Mouse (Mus musculus) heart, postnatal 36 days (tissue): Measurements from ENCODE around the gene Olfr770. TPM values are rescaled to one million over a fixed set of nuclear protein-coding genes. Genes with fewer than 3 reads are reported as not detected.
"Not testable (repeated sequence)": the region's sequence is repeated elsewhere in the genome, so short reads cannot be mapped to it uniquely, and the experiment has no call there.

ENCODE experiments used
- DNase-seq, 2 experiments: peaks; one replicate each; pipeline ENCODE4 v3.0.0; 2021 to 2022
- intact Hi-C: fragments of 180-260 bp; cut with DNase I; formaldehyde crosslinking; loops from one replicate; pipeline ENCODE4 v1.15.1; 2025
- total RNA-seq, 2 experiments: library from RNA; stranded (reverse); gene quantifications; 2 replicates each; pipeline ENCODE4 v1.2.3; 2021

The Olfr770 gene
- not detected for total RNA-seq

DNA sequence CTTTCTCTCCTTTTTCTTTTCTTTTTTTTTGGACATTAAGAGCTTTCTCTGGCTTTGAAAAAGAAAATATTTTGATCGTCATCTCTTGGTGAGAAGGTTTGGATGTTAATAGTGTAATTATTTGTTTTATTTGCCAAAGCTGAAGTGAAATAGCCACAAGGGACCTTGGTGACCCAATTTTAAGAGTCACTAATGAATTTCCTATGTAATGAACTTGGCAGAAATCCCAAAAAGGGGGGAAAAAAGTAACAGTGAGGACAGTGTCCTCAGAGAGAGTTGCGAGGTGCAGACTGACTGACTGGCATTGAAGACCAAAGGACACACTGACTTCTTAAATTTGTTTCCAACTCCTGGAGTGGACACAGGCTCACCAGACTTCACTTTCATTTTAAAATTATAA, at the start of gene Olfr770:
Gene Olfr770, minus strand, starts transcription at position 101 of the 400 bp plus-strand sequence.
- intact Hi-C loops = no loop called here

GRCm38 (mm10) chr10:129187319-129187718, 48.5 kb upstream of the Olfr770 start, which contains the start of gene Olfr773:
Gene Olfr773 (minus strand): TSS chr10:129187419.
- DNase-seq, intact Hi-C loops: not testable (repeated sequence)

More for the DNA sequence above, at the start of gene Olfr770:
- DNase-seq = no peak

GRCm38 (mm10) chr10:129177821-129178220, 39.0 kb upstream of the Olfr770 start, which contains the start of gene Olfr772:
Gene Olfr772 (minus strand): TSS chr10:129177921.
- DNase-seq, intact Hi-C loops: not testable (repeated sequence)

GRCm38 (mm10) chr10:129164651-129165050, 25.9 kb upstream of the Olfr770 start, which contains the start of gene Olfr771:
Gene Olfr771 (minus strand): TSS chr10:129164751.
- no peak for DNase-seq
- intact Hi-C loops = no loop called here

GRCm38 (mm10) chr10:129117761-129118160, 21.0 kb downstream of the Olfr770 start, which contains the start of gene Olfr769:
Gene Olfr769 (minus strand): TSS chr10:129117861.
- intact Hi-C loops = no loop called here
- DNase-seq = no peak

GRCm38 (mm10) chr10:129115146-129115545, 23.7 kb downstream of the Olfr770 start:
- no peak for DNase-seq
- intact Hi-C loops = no loop called here

- intact Hi-C loops = no loop called here
- no peak for DNase-seq
Observed at GRCm38 (mm10) chr10:129101231-129101630, 37.6 kb downstream of the Olfr770 start.

GRCm38 (mm10) chr10:129099275-129099674, 39.5 kb downstream of the Olfr770 start, which contains the start of gene Olfr768:
Gene Olfr768 (minus strand): TSS chr10:129099375.
- intact Hi-C loops = no loop called here
- no peak for DNase-seq

GRCm38 (mm10) chr10:129082810-129083209, 56.0 kb downstream of the Olfr770 start, which contains the start of gene Olfr767:
Gene Olfr767 (minus strand): TSS chr10:129082910.
- DNase-seq, intact Hi-C loops: not testable (repeated sequence)

Other genes starting within 250 kb of the Olfr770 start
- gene Gdf11, start 247.3 kb downstream of the Olfr770 start, total RNA-seq = 1 to 10 TPM; 1.9 to 2.8 TPM
- 100 to 1,000 TPM; 117 to 143 TPM for gene Cd63, start 238.0 kb downstream of the Olfr770 start, total RNA-seq
- gene Rdh5, start 216.1 kb downstream of the Olfr770 start, total RNA-seq = 1 to 10 TPM; 6.4 to 7.5 TPM
- 100 to 1,000 TPM; 184 to 206 TPM for gene Bloc1s1, start 215.0 kb downstream of the Olfr770 start, total RNA-seq
- gene Itga7, start 205.2 kb downstream of the Olfr770 start, total RNA-seq = 100 to 1,000 TPM; 160 to 167 TPM
- gene Mettl7b, start 178.0 kb downstream of the Olfr770 start, total RNA-seq = not detected
- not detected for gene Olfr9, start 149.6 kb downstream of the Olfr770 start, total RNA-seq
- not detected for gene Olfr763, start 128.2 kb downstream of the Olfr770 start, total RNA-seq
- gene Olfr764-ps1, start 99.1 kb downstream of the Olfr770 start, total RNA-seq = not detected
- not detected for gene Olfr765, start 89.0 kb downstream of the Olfr770 start, total RNA-seq
- gene Olfr766-ps1, start 70.0 kb downstream of the Olfr770 start, total RNA-seq = not detected
- not detected for gene Olfr767, start 56.1 kb downstream of the Olfr770 start, total RNA-seq
- gene Olfr768, start 39.6 kb downstream of the Olfr770 start, total RNA-seq = not detected
- gene Olfr769, start 21.1 kb downstream of the Olfr770 start, total RNA-seq = not detected
- not detected for gene Olfr771, start 25.8 kb upstream of the Olfr770 start, total RNA-seq
- gene Olfr772, start 38.9 kb upstream of the Olfr770 start, total RNA-seq = not detected
- gene Olfr773, start 48.4 kb upstream of the Olfr770 start, total RNA-seq = not detected
- gene Olfr774, start 97.2 kb upstream of the Olfr770 start, total RNA-seq = not detected
- gene Olfr775, start 109.4 kb upstream of the Olfr770 start, total RNA-seq = not detected
- gene Olfr776, start 120.1 kb upstream of the Olfr770 start, total RNA-seq = not detected
- gene Olfr777, start 132.5 kb upstream of the Olfr770 start, total RNA-seq = not detected
- gene Olfr780, start 179.1 kb upstream of the Olfr770 start, total RNA-seq = not detected
- gene Olfr781, start 189.9 kb upstream of the Olfr770 start, total RNA-seq = not detected
- not detected for gene Olfr782, start 209.9 kb upstream of the Olfr770 start, total RNA-seq
- gene Olfr784, start 245.1 kb upstream of the Olfr770 start, total RNA-seq = not detected